Mouse (Mus musculus): Measurements from ENCODE around the gene Tiam1.

Gene Tiam1

DNA sequence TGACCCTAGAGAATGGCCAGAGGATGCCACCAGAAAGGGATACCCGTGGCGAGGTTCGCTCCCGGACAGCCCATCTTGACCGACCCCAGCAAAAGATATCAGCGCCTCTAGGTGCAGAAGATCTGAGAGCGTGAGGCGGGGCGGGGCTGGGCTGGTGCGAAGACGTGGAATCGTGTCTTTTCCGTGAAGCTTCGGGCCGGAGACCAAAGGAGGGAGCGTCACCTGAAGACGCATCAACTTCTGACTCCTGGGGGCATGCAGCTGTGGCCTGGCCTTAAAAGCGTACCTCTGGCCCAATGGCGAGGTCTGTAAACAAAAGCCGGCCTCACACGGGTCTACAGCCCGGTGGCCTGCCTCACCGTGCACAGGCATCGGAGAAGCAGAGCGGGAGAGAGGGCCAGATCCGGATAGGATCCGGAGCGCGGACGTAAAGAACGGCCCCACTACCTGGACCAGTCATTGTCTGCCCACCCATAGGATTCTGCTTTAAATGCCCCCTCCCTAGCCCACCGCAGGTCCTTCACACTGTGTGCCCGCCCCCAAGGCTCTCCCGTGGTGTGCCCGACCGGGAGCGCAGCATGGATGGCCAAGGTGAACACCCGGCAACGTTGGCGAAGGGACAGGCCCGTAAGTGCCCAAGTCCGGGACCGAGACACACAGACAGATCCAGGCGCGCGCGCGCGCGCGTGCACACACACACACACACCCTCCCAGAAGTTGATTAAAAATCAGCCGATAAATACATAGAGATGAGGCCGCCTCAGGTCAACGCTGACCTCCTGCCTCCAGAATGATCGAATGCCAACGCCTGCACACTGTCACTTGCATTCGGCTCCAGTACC lies 774 bp downstream of the Tiam1 start:
- DNase-seq: peak; percentile 77

DNA sequence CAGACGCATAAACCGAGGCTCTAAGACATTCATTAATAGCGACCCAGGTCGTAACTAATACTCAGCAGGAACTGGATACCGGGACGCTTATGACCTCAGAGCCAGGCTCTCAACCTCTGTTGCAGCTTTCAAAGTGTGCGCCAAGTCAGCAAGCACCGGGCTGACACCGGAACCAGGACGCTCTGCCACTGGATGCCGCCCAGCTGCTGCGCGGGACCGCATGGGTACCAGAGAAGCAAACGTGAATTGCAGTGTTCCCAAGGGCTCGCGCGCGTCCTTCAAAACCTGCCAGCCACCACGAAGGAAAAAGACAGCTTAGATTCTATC lies 1.4 kb downstream of the Tiam1 start:
- DNase-seq: peak; percentile 58

- no peak for DNase-seq
Observed at GRCm38 (mm10) chr16:90141556-90141955, 2.0 kb downstream of the Tiam1 start.

GRCm38 (mm10) chr16:90140571-90140970 lies 3.0 kb downstream of the Tiam1 start:
- DNase-seq: no peak

- DNase-seq: no peak
Observed at GRCm38 (mm10) chr16:90139696-90140095, 3.9 kb downstream of the Tiam1 start.

GRCm38 (mm10) chr16:90138151-90138550 lies 5.4 kb downstream of the Tiam1 start:
- DNase-seq: peak; percentile 62

- DNase-seq: no peak
Observed at GRCm38 (mm10) chr16:90137175-90137574, 6.4 kb downstream of the Tiam1 start.

DNA sequence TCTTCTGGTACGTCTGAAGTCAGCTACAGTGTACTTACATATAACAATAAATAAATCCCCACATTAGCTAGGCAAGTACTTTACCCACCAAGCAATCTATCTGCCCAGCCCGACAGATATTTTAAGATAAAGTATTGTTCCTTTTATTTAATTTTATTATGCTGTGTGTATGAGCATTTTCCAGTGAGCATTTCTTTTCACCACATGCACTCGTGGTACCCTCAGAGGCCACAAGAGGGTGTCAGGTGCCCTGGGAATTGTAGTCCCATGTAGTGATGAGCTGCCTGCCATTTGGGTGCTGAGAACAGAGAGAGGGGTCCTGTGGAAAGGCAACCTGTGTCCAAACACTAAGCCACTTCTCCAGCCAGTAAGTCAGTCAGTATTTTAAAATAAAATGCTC lies 8.0 kb downstream of the Tiam1 start:
- DNase-seq: peak; percentile 41

DNA sequence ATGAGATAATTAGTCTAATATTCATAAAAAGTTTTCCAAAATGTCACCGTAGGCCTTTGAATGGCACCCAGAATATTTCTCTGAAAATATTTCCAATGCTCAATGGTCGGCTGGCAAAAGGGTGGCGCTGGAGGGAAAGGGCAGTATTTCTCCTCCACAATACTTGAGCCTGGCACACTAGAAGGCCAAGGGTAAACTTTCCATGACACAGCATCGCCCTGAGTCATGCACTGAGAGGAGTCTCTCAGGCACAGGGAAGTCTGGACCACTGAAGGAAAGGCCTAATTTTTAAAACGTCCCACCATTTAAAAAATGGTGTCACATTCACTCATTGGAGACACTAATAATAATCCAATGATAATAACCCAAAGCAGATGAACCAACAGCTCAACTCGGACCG lies 9.2 kb downstream of the Tiam1 start:
- DNase-seq: no peak

GRCm38 (mm10) chr16:90132816-90133215 lies 10.8 kb downstream of the Tiam1 start:
- DNase-seq: no peak

DNA sequence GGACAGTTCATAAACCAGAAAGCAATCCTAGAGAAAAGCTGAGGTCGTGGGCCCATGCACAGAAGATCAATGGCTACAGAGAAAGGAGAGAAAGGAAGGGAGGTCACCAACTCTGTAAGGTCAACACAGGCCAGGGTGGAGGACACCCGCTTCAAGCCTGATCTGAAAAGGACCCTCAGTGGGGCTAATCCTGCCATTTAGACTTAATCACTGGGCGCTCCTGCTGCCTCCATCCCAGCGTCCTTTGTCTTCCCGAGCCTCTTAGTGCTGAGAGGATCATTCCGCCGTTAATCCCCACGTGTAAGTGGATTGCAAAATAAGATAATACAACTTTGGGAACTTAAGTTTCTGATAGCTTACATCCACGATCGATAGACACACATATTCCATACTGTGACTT lies 11.2 kb downstream of the Tiam1 start:
- DNase-seq: no peak

GRCm38 (mm10) chr16:90128817-90129587 lies 14.6 kb downstream of the Tiam1 start:
- no peak for DNase-seq

DNA sequence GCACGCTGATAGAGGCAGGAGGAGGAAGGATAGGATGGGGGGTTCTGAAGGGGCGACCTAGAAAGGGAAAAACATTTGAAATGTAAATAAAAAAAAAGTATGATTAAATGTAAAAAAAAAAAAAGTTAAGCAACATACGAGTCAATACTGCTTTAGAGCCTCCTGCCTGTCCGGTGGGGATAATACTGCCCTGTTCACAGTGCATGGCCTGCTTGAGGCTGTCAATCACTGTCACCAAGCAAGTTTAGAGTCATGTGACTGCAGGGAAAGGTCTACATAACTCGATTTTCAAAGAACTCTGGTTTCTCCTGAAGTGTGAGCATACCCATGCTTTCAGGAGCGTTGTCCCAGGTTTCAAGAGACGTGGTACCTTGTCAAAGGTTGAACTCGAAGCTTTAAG lies 15.2 kb downstream of the Tiam1 start:
- no peak for DNase-seq

- no peak for DNase-seq
Observed at GRCm38 (mm10) chr16:90125318-90126314, 18.0 kb downstream of the Tiam1 start.

DNA sequence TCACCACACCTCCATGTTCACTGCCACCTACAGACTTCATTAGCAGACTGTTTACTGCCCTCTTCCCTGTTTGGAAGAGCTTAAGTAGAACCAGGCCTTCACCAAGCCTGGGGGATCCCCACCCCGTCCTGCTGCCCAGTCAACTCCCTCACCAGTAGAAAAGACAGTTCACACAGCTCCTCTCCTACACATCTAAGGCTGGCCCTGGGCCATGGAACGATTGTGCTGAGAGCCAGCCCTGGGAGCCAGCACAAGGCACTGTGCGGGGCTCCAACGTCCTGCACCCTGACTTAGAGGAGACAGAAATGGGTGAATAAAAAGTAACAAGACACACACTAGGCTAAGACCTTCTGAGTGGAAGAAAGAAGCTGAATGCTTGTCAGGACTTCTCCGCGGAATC lies 20.5 kb downstream of the Tiam1 start:
- no peak for DNase-seq

DNA sequence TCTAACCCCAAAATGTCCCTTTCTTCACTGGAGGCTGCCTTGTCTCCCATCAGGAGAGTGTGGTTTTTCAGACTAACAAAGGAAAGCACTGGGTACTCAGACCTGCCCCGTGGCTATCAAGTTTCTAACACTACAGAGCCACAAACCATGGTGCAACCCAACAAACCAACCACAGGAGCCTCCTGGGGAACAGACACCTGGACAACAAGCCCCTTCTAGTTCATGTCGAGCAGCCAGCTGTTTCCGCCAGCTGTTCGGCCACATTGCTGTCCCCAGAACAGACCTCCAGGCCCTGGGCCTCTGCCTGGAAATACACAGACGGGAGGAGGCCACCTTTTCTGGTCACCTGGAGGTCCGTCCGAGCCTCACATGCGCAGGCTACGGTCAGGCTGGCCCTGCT lies 21.1 kb downstream of the Tiam1 start:
- DNase-seq: peak; percentile 33

GRCm38 (mm10) chr16:90121799-90122198 lies 21.8 kb downstream of the Tiam1 start:
- no peak for DNase-seq

GRCm38 (mm10) chr16:90119969-90120368 lies 23.6 kb downstream of the Tiam1 start:
- DNase-seq: peak; percentile 39

DNA sequence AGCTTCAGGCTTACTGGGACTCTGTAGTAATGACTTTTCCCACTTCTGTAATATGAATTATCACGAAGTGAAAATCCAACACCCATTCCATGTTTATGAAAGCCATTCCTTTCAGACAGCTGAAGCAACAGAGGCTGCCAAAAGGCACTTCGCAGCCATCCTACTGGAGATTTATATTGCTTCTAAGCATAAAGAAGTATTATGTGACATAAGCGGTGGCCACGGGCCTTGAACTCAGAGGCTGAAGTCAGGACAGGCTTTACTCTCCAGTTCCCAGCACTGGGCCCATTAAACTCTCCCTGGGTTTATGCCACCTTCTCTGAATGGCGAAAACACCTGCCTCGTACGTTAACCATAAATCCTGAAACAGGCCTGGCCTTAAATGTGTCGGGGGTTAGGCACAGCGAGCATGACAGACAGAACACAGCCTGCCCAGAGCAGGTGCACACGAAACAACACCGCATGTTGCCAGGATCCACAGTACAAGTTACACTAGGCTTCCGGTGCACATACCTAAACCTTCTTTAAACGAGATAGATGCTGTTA lies 26.9 kb downstream of the Tiam1 start:
- DNase-seq: no peak

DNA sequence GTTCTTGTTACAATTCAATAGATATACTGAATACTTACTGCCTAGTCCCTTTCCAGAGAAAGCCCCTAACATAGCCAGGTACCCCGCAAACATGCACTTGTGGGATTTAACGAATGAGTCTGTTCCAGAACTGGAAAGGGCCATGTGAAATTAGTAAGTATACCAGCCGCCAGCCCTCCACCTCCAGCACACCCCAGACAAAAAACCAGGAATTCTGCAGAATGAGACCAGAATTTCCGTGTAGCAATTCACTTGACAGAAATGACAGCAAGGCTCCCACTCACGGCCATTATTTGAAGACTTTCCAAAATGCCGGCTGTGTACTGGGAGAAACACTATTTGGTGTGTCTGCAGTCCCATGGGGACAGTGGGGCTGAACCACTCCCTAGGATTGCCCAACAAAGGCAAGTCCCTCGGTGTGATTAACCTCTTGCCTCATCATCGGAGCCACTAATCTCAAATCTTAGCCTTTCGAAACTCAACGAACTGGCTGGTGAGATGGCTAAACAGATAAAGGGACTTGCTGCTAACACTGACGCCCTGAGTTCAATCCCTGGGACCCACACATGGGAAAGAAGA lies 30.9 kb downstream of the Tiam1 start:
- no peak for DNase-seq

DNA sequence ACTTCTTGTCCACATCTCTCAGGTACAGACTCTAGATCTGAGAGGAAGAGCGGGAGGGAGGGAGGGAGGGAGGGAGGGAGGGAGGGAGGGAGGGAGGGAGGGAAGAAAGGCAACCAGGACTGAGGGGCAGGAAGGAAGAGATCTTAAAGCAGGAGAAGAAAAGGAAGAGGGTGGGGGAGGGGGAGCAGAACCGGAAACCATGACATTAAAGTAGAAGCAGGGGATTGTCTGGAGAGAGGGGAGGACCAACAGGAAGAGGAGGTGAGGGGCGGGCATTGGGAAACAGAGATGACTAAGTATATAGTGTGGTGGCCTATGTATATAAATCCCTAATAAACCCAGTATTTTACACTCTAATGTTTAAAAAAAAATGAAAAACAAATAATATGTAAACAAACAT lies 34.1 kb downstream of the Tiam1 start:
- no peak for DNase-seq

- DNase-seq: peak; percentile 25
Observed at GRCm38 (mm10) chr16:90104714-90105459, 38.7 kb downstream of the Tiam1 start.
